Mouse (Mus musculus): ENCODE measurements around the gene Spata22. TPM values are rescaled to one million over a fixed set of nuclear protein-coding genes. Genes with fewer than 3 reads are reported as not detected.

Gene Spata22
- total RNA-seq, 2 experiments from 2014 or later = not detected

Other genes with a start within 250 kb of the Spata22 start
- gene Itgae, start 239.2 kb upstream of the Spata22 start, total RNA-seq (2021) = under 1 TPM; 0.15 to 0.18 TPM
- under 1 TPM; 0.23 to 0.32 TPM for gene Haspin, start 191.4 kb upstream of the Spata22 start, total RNA-seq (2021)
- 1 to 10 TPM; 2.3 to 3.4 TPM for gene P2rx5, start 169.3 kb upstream of the Spata22 start, total RNA-seq (2021)
- 10 to 100 TPM; 51.5 to 59.7 TPM for gene Emc6, start 152.7 kb upstream of the Spata22 start, total RNA-seq (2021)
- gene Tax1bp3, start 152.7 kb upstream of the Spata22 start, total RNA-seq (2021) = 10 to 100 TPM; 10.9 to 11.2 TPM
- 10 to 100 TPM; 21.2 to 24.8 TPM for gene Ctns, start 130.7 kb upstream of the Spata22 start, total RNA-seq (2021)
- 1 to 10 TPM; 3.4 to 3.5 TPM for gene Shpk, start 130.3 kb upstream of the Spata22 start, total RNA-seq (2021)
- gene Trpv1, start 95.4 kb upstream of the Spata22 start, total RNA-seq (2021) = under 1 TPM in 1 of 2 experiments, not detected in 1; 0.17 TPM
- under 1 TPM; 0.25 to 0.38 TPM for gene Trpv3, start 62.4 kb upstream of the Spata22 start, total RNA-seq (2021)
- gene Aspa, start 145 bp upstream of the Spata22 start, total RNA-seq (2021) = 10 to 100 TPM; 11.9 to 14.4 TPM
- not detected for gene Gm49340, start within 50 bp of the Spata22 start, total RNA-seq (2021)
- not detected for gene Olfr20, start 21.0 kb downstream of the Spata22 start, total RNA-seq (2021)
- not detected for gene Olfr376, start 41.5 kb downstream of the Spata22 start, total RNA-seq (2021)
- not detected for gene Olfr1, start 69.9 kb downstream of the Spata22 start, total RNA-seq (2021)
- gene Olfr378, start 98.7 kb downstream of the Spata22 start, total RNA-seq (2021) = not detected
- gene Olfr380, start 127.8 kb downstream of the Spata22 start, total RNA-seq (2021) = not detected
- not detected for gene Olfr381, start 161.9 kb downstream of the Spata22 start, total RNA-seq (2021)
- gene Olfr382, start 187.5 kb downstream of the Spata22 start, total RNA-seq (2021) = not detected